Mouse (Mus musculus): ENCODE results near the gene Dok1.

GRCm38 (mm10) chr6:82996740-82997315, 36.4 kb downstream of the Dok1 start:
- TF ChIP-seq POLR2A (IDR thresholded peaks at IDR 0.05; ENCODE audit: insufficient read depth, low read length): no peak
- TF ChIP-seq CTCF (IDR thresholded peaks at IDR 0.05; ENCODE audit: low read depth, low read length): peak; percentile 89
